Mouse (Mus musculus) liver, embryonic 14.5 days (tissue): Measurements from ENCODE around the gene Grin2d. TPM values are rescaled to one million over a fixed set of nuclear protein-coding genes. Genes with fewer than 3 reads are reported as not detected.

ENCODE experiments used
- ATAC-seq: fragments of 200-750 bp; cut with Nextera tagmentation; 2 replicates; pipeline ENCODE4 v1.8.0; 2017; ENCODE audit warnings: moderate number of reproducible peaks, mild to moderate bottlenecking, moderate library complexity; ENCODE audit not compliant: insufficient read depth
- DNase-seq, 3 experiments: peaks; one replicate each; pipeline ENCODE4 v3.0.0-alpha.2; 2012 to 2013; ENCODE audit warnings: low read depth in 3 of 3, low spot score in 3 of 3
- H3K27ac ChIP-seq: fragments of 300-500 bp; sonication (generic); 2 replicates; pipeline ENCODE4 v1.5.1; 2014; ENCODE audit warnings: moderate library complexity, mild to moderate bottlenecking, control low read depth, inconsistent platforms
- H3K27me3 ChIP-seq: fragments of 300-500 bp; sonication (generic); 2 replicates; pipeline ENCODE4 v1.6.1; 2014; ENCODE audit warnings: mild to moderate bottlenecking, low read length, moderate library complexity; ENCODE audit not compliant: control insufficient read depth, insufficient read depth
- H3K36me3 ChIP-seq: fragments of 300-500 bp; sonication (generic); replicated peaks from 2 replicates; pipeline ENCODE4 v1.6.1; 2014; ENCODE audit warnings: low read depth; ENCODE audit not compliant: control insufficient read depth, insufficient read depth
- H3K4me1 ChIP-seq, 2 experiments: fragments of 200-500 bp in 1 of 2; fragments of 300-500 bp in 1 of 2; sonication (generic) in 1 of 2; replicated peaks; 2 replicates each; pipeline ENCODE4 v1.6.1; 2012 to 2014; ENCODE audit warnings: antibody characterized with exemption in 1 of 2, inconsistent platforms in 1 of 2, low read length in 1 of 2; ENCODE audit not compliant: control insufficient read depth in 2 of 2, insufficient read depth in 2 of 2
- H3K4me2 ChIP-seq: fragments of 300-500 bp; sonication (generic); 2 replicates; pipeline ENCODE4 v1.6.1; 2014; ENCODE audit warnings: low read depth, mild to moderate bottlenecking, control low read depth, moderate library complexity
- H3K4me3 ChIP-seq, 2 experiments: fragments of 200-500 bp in 1 of 2; fragments of 300-500 bp in 1 of 2; sonication (generic) in 1 of 2; 2 replicates each; pipeline ENCODE4 v1.5.1; 2012 to 2014; ENCODE audit warnings: low read depth in 2 of 2, low read length in 2 of 2, mild to moderate bottlenecking in 2 of 2, control low read depth in 1 of 2, inconsistent platforms in 1 of 2, moderate library complexity in 1 of 2; ENCODE audit not compliant: insufficient read depth in 1 of 2
- H3K9ac ChIP-seq: fragments of 300-500 bp; sonication (generic); replicated peaks from 2 replicates; pipeline ENCODE4 v1.6.1; 2014; ENCODE audit warnings: mild to moderate bottlenecking, control low read depth, moderate library complexity
- H3K9me3 ChIP-seq: fragments of 300-500 bp; sonication (generic); 2 replicates; pipeline ENCODE4 v1.6.1; 2016; ENCODE audit warnings: low read length, mixed read lengths; ENCODE audit not compliant: control insufficient read depth
- CTCF ChIP-seq: IDR thresholded peaks from 2 replicates; pipeline ENCODE4 v1.5.1; 2016; ENCODE audit warnings: antibody characterized with exemption, low read depth, control low read depth
- EP300 ChIP-seq: IDR thresholded peaks from 2 replicates; pipeline ENCODE4 v1.6.1; 2016; ENCODE audit warnings: antibody characterized with exemption, low read depth
- WGBS: fragments of 180-500 bp; shearing (Covaris S2); extraction: QIAGEN DNeasy Blood & Tissue Kit; methylation state at CpG from one replicate; pipeline ENCODE4 v1.1.7; 2014; ENCODE audit not compliant: insufficient replicate concordance; 5-methylcytosine and 5-hydroxymethylcytosine counted together
- polyA plus RNA-seq, 2 experiments: library from polyadenylated mRNA; depleted of rRNA in 1 of 2; stranded (reverse) in 1 of 2; unstranded in 1 of 2; fragments of >200 nt; fragmentation: Nextera tagmentation in 1 of 2; extraction: Ambion mirVana in 1 of 2; gene quantifications; 2 replicates each; pipeline versions ENCODE4 v1.2.1 to v1.2.3; 2012 to 2014

Gene Grin2d
- polyA plus RNA-seq, 2 experiments = 0.01 to 0.11 TPM

- H3K4me1 ChIP-seq = peaks cover 0 to 12% of the 10 kb centered on the region in 2 experiments; a peak in 3 of 4 replicates
- DNase-seq (no peak), ATAC-seq (no peak)
- H3K9me3 ChIP-seq = no peaks in the 10 kb centered on the region
- H3K9ac ChIP-seq = 0 out of 2 replicates have a peak overlapping the region, but pooled peaks have one; percentile 1
- H3K36me3 ChIP-seq = peaks cover 44% of the 10 kb centered on the region
- H3K27me3 ChIP-seq = no peaks in the 10 kb centered on the region
- peak overlapping the region; percentile 93 to 97; a peak in 3 of 4 replicates for H3K4me3 ChIP-seq
- H3K4me2 ChIP-seq = peak overlapping the region; percentile 82
- TF ChIP-seq CTCF (no peak), EP300 (no peak)
- WGBS = 91% methylated on average over 8 of the region's 8 CpGs
- H3K27ac ChIP-seq = no peak overlapping the region
Measured at GRCm38 (mm10) chr7:45812921-45813320, 65.3 kb downstream of the Grin2d start.

DNA sequence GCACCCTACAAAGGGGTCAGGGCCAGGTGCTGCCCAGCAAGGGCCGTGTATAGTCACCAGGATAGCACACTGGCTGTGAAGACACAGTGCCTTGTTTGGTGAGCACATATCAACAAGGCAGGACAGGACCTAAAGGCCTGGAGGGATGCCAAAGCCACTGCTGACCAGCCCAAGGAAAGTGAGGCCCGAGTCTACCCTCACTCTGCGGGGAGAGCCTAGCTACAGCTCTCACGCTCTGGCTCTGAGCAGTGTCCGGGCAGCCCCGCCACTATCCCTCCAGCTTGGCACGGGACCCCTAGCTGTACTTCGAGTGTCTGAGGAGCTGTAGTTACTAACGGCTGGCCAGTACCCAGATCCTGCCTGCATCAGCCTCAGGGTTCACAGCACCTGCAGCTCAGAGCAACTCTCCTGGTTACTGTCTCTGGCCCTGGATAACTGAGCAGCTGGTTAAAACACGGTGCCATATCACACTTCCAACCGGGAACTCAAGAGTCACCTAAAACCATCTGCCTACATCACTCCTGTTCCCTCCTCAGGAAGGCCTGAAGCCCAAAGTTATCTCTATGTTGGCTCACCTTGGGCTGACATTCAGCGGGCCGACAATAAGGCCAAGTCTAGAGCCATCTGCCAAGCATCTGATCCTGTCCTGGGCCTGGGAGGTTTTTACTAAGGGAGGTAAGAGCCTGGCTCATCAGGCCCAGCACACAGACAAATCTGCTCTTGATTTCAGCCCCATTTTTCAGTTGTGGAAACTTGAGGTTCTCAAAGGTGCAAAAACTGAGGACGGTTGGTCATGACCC, 68.7 kb downstream of the Grin2d start:
- H3K27ac ChIP-seq = no peak overlapping the region
- ATAC-seq = no peak
- H3K36me3 ChIP-seq = peaks cover 54% of the 10 kb centered on the region
- 0 out of 4 replicates have a peak, but pooled peaks cover 0 to 5% of the 10 kb centered on the region in 2 experiments for H3K4me1 ChIP-seq
- no peaks in the 10 kb centered on the region for H3K9me3 ChIP-seq
- no peak overlapping the region for H3K4me3 ChIP-seq
- no peak overlapping the region for H3K4me2 ChIP-seq
- TF ChIP-seq EP300 (no peak), CTCF (no peak)
- no peaks in the 10 kb centered on the region for H3K27me3 ChIP-seq
- DNase-seq = no peak
- 88% methylated on average over 14 of the region's 14 CpGs for WGBS
- H3K9ac ChIP-seq = no peak overlapping the region

GRCm38 (mm10) chr7:45808471-45808870, 69.7 kb downstream of the Grin2d start:
- H3K36me3 ChIP-seq = peaks cover 54% of the 10 kb centered on the region

DNA sequence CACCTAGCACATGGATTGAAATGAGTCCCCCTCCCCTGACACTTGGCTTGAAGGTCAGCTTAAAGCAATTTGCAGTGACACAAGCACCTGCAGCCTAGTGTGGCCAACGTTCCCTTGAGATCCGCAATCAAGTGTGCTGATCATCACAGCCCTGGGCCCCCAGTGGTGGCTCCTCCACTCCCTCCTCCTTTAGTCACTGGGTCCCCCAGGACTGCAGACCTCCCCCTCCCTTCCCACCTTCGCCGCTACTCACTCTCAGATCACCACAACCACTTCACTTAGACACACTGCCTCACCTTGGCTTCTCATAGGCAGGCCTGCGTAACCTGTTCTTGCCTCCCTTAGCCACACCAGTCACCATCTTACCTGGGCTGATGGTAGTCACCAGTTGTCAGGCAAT, 72.2 kb downstream of the Grin2d start:
- TF ChIP-seq EP300 (no peak), CTCF (no peak)
- no peak overlapping the region for H3K9ac ChIP-seq
- H3K36me3 ChIP-seq = peaks cover 38% of the 10 kb centered on the region
- H3K9me3 ChIP-seq = no peaks in the 10 kb centered on the region
- peaks cover 0 to 3% of the 10 kb centered on the region in 2 experiments; a peak in 3 of 4 replicates for H3K4me1 ChIP-seq
- WGBS = 64% methylated on average over 5 of the region's 5 CpGs
- no peak overlapping the region for H3K4me2 ChIP-seq
- DNase-seq (no peak), ATAC-seq (no peak)
- no peak overlapping the region for H3K4me3 ChIP-seq
- no peak overlapping the region for H3K27ac ChIP-seq
- H3K27me3 ChIP-seq = no peaks in the 10 kb centered on the region

More at GRCm38 (mm10) chr7:45808471-45808870, 69.7 kb downstream of the Grin2d start:
- WGBS = 72% methylated on average over 11 of the region's 11 CpGs
- Histone ChIP-seq H3K4me3 (no peak overlapping the region), H3K9ac (no peak overlapping the region), H3K27ac (no peak overlapping the region), H3K4me1 (0 out of 4 replicates have a peak, but pooled peaks cover 0 to 4% of the 10 kb centered on the region in 2 experiments), H3K4me2 (no peak overlapping the region), H3K9me3 (no peaks in the 10 kb centered on the region), H3K27me3 (no peaks in the 10 kb centered on the region)
- ATAC-seq (no peak), DNase-seq (no peak)
- no peak for TF ChIP-seq CTCF
- no peak for TF ChIP-seq EP300

DNA sequence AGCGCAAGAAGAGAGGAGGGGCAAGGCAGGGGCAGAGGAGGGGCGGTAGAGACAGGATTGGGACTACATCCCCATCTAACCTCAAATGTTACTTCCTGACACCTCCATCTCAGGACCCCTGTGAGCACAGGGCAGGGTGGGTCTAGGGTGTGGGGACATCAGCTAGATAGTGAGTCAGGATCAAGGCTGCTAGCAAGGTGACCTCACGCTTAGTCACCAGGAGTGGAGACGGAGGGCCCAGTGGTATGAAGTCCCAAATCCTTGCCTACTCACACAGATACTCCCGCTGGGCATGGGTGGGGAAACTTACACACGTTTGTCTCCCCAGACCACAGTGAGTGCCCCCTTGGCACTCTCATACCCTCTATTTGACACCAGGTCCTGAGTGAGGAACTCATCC, 75.6 kb downstream of the Grin2d start:
- Histone ChIP-seq H3K4me3 (no peak overlapping the region), H3K9me3 (no peaks in the 10 kb centered on the region), H3K27me3 (peaks cover 22% of the 10 kb centered on the region), H3K4me2 (no peak overlapping the region), H3K4me1 (peaks cover 7 to 16% of the 10 kb centered on the region in 2 experiments), H3K9ac (no peak overlapping the region), H3K27ac (no peak overlapping the region), H3K36me3 (peaks cover 5% of the 10 kb centered on the region)
- 65% methylated on average over 6 of the region's 6 CpGs for WGBS
- ATAC-seq (no peak), DNase-seq (no peak)
- TF ChIP-seq CTCF (no peak), EP300 (no peak)
